Mouse (Mus musculus) ES-E14 (cell line): ENCODE results near the gene Wfdc3.

Source experiments
- CHD2 ChIP-seq: IDR thresholded peaks from 2 replicates; pipeline ENCODE4 v1.6.1; 2014; ENCODE audit warnings: mild to moderate bottlenecking, low read depth, low read length, inconsistent platforms
- HCFC1 ChIP-seq: IDR thresholded peaks from 2 replicates; pipeline ENCODE4 v1.6.1; 2012; ENCODE audit warnings: low read length, inconsistent platforms, borderline replicate concordance; ENCODE audit not compliant: insufficient read depth
- MAFK ChIP-seq: IDR thresholded peaks from 2 replicates; pipeline ENCODE4 v1.6.1; 2014; ENCODE audit warnings: mild to moderate bottlenecking, low read depth, low read length, inconsistent platforms; ENCODE audit not compliant: insufficient read depth
- ZC3H11A ChIP-seq: IDR thresholded peaks from 2 replicates; pipeline ENCODE4 v1.6.1; 2012; ENCODE audit warnings: low read depth, mild to moderate bottlenecking, inconsistent platforms, low read length, borderline replicate concordance
- ZNF384 ChIP-seq: IDR thresholded peaks from 2 replicates; pipeline ENCODE4 v1.6.1; 2012; ENCODE audit warnings: low read depth, low read length, inconsistent platforms

DNA sequence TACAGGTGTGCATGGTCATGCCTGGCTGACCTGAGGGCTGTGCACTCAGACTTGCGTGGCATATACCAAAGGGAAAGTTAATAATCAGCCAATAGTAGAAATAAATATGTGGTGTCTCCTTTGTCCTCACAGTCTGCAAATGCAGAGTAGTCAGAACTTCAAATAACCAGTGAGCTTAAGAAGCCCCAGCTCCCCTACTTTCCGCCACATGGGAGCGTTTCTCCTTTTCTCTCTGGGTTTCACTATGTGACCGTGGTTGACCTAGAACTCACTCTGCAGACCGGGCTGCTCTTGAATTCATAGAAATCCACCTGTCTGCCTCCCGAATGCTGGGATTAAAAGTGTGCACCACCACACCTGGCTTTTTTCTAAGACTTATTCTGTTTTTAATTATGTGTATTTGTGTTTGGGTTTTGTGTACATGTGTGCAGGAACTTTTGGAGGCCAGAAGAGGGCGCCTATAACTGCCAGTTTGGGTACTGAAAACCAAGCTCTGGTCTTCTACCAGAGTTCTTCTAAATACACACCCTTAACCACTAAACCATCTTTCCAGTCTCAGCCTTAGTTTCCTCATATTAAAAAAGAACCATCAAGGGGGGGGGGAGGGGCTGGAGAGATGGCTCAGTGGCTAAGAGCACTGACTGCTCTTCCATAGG is 38.3 kb upstream of the Wfdc3 start:
- TF ChIP-seq ZNF384 = no peak
- no peak for TF ChIP-seq ZC3H11A
- TF ChIP-seq MAFK = no peak
- TF ChIP-seq CHD2 = no peak
- TF ChIP-seq HCFC1 = no peak
